Mouse (Mus musculus): ENCODE measurements around the gene C2cd6.

- TF ChIP-seq POLR2A (IDR thresholded peaks at IDR 0.05; ENCODE audit: insufficient read length, low read depth) (no peak), MAX (IDR thresholded peaks at IDR 0.05; ENCODE audit: low read depth) (no peak), TCF3 (IDR thresholded peaks at IDR 0.05; ENCODE audit: insufficient read length, low read depth) (no peak), MYOG (IDR thresholded peaks at IDR 0.05; ENCODE audit: control insufficient read depth in 1 of 3, insufficient read depth in 1 of 3, insufficient read length in 2 of 3, low read depth in 2 of 3) (no peak)
Measured at GRCm38 (mm10) chr1:59094705-59095104, at the start of gene C2cd6.
